Mouse (Mus musculus): ENCODE results near the gene Paqr9.
"Not testable (repeated sequence)": the region's sequence is repeated elsewhere in the genome, so short reads cannot be mapped to it uniquely, and the experiment has no call there.

The Paqr9 gene

DNA sequence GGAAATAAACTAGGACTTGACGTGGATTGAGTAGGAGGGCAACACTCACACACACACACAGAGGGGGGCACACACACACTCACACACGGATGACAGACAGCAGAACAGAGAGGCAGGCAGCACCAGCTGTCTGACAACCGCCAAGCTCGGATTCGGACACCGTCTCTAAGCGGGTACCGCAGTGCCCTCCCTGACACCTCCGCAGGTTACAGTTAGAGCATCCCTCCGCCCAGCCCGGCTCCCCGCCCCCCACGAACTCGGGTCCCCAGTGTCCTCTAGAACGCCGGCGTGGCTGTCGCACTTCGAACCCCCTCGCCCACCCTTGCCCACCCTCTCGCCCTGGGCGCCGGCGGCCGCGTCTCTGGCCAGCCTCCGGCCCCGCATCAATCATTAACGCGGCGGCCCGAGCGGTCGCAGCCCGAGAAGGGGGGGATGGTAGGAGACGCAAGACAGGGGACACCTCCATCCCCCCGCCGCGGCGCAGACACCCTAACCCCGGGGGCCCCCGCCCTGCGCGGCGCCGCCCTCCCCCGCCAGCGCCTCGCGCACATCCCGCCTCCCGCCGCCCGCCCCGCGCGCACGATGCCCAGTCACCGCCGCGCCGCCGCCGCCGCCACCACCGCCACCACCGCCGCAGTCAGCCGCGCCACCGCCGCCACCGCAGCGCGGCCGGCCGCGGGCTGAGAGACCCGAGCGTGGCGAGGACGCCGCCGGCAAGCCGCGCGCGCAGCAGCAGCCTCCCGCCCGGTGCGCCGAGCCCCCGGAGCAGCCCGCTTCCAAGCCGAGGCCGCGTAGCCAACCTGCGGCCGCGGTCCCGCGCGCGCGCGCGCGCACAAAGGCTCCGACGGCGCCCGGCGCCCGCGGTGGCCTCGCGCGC lies at the start of gene Paqr9:
Gene Paqr9, plus strand, starts transcription at position 599 of the 877 bp plus-strand sequence.
- peak in 1 of 2 experiments; percentile 6 for DNase-seq (ENCODE audit: low spot score in 2 of 2)

DNA sequence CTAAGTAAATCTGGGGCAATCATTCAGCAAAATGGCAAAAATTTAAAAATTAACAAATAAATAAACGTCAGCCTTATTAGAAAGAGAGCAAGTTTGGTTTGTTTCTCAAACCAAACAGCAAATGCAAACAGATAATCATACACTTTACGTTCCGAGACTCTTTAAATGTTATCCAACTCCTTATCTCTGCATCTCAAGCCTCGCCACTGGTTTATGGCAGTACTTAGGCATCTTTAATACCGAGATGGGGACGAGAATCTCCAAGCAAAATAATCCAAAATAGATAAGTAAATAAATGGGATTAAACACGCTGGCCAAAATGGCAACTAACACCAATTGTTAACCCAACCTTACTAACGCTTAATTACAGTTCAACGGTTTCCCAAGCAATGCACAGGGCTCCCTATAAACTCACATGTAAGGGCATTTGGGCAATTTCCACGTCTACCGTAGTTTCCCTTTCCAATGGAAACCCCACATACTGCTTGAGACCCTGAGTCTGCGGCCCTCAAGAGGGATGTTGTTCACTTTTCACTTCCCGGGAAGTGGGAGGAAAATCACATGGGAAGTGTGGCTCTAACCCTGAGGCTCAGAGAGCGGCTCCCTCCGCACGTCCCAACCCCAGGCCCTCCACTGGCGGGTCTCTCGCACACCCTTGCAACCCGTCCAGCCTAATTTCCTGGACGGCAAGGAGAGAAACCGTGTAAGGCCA lies 48.6 kb upstream of the Paqr9 start:
- no peak for DNase-seq (ENCODE audit: low spot score in 2 of 2)

DNA sequence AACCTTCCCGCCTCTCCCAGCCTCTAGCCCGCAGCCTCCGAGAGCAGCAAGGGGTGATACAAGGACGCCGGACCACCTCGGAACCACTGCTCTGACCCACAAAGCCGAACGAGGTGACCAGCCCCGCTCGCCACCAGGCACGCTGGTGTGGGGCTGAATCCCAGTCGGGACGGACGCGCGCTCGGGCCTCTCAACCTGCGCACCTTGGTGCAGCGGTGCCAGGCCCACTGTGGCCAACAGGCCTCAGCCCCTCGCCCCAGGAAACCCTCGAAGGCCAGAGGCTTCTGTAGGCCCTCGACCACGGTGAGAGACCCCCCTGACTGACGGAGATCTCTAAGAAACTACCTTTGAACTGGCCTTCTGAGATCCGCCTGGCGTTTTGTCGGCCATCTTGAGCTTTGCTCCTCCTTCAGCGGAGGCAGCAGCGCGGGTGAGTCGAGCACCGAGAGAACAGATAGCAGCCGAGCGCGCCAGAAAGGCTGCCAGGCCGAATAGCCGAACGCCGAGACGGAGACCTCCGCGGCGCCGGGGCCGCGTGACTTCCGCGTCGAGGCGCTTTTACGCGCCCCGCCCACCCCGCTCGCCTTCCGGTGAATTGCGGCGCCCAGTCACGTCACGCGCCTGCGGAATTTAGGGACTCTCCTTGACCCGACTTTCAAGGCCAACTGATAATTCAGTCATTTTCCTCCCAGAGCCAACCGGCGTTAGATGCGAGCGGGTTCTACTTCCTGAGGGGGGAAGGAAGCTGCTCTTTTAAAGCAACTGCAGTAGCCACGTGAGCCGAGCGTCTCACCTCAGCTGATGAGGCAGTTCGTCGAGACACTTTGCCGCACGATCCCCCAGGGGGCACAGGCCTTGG lies 47.8 kb upstream of the Paqr9 start, which contains the start of gene U2surp:
Gene U2surp, minus strand, starts transcription at position 525 of the 859 bp plus-strand sequence.
- DNase-seq (ENCODE audit: low spot score in 2 of 2): peak; percentile 89 to 93

DNA sequence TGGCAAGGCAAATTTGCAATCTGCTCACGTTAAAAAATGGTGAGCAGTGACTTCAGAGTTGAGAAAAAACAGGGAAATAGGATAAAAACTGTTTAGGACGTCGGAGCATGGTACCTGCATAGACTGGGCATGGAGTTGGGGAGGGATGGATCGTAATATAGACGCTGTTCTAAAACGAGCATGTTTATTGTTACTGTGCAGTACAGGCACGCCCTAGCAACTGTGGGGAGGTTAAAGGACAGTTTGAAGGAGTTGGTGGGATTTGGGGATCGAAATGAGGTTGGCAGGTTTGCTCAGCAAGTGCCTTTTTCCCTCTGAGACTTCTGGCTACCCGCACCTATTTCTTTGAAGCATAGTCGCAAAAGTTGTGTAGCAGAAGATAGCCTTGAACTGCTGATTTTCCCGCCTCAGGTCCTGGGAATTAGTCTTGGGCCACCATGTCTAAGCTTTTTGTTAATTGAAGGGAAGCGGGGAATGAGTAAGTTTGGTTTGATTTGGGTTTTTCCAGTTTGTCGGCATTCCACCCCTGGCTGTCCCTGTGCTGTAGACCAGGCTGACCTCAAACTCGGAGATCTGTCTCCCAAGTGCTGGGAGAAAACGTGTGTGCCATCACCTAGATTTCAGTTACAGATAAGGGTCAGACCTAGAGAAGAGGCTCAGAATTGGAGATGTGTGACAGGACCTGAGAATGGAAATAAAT lies 47.0 kb upstream of the Paqr9 start:
- DNase-seq (ENCODE audit: low spot score in 2 of 2): no peak

DNA sequence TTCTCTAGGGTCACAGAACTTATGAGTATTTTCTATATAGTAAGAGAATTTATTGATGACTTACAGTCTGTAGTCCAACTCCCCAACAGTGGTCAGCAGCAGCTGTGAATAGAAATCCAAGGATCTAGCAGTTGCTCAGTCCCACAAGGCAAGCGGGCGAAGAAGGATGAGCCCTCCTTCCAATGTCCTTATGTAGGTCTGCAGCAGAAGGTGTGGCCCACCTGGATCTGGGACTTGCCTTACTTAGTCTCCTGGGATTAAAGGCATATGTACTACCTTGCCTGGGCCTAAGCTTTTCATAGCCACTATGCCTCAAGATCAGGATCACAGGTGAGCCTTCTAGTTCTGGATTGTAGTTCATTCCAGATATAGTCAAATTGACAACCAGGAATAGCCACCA lies 45.7 kb upstream of the Paqr9 start:
- DNase-seq (ENCODE audit: low spot score in 2 of 2): no peak

DNA sequence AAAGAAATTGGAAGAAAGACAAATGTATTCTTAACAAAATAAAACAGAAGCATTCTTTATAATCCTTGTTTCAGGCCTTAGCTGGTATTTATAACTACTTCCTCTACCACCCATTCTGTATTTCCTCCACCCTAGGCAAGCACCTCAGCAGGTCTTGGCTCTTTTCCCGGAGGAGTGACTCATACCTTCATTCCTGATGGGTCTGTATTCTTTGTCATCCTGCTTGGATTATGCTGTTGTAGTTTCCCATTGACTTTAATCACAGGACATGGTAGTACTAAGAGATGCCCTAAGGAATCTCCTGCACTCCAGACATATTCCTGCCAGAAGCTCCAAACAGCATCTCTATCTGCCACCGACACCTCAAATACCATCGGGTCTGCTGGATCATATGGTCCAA lies 45.1 kb upstream of the Paqr9 start:
- DNase-seq (ENCODE audit: low spot score in 2 of 2): not testable (repeated sequence)

DNA sequence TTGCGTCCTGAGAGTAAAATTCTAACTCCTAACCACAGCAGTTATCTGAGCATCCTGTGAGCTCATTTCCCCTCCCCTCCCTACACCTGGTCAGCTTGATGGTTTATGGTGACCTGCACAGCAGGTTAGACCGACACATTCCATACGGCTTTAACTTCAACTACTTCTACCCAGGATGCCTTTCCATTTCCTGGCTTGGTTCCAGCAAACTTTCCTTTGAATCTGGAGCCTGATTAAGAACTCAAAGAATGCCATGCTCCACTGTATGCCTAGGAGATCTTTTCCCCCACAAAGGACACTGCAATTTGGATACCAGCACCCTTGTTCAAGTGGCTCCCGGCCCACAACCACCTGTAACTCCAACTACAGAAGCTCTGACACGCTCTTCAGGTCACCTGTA lies 38.9 kb upstream of the Paqr9 start:
- no peak for DNase-seq (ENCODE audit: low spot score in 2 of 2)

DNA sequence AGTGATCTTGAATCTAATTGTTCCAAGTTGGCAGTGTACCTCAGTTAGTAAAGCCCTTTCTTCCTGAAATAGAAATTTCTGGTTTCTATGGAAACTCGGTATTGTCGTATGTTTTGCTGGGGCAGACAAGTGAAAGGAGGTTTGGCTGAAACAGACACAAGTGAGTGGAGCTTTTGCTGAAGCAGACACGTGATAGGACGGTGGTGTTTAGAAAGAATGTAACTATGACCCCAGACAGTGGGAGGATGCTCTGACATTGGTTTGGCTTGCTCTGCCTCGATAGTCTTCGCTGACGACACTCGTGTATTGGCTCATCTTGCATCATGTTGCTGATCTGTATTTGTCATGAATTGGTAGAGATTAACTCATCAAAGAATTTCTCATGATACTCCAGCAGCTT lies 38.4 kb upstream of the Paqr9 start:
- DNase-seq (ENCODE audit: low spot score in 2 of 2): no peak

DNA sequence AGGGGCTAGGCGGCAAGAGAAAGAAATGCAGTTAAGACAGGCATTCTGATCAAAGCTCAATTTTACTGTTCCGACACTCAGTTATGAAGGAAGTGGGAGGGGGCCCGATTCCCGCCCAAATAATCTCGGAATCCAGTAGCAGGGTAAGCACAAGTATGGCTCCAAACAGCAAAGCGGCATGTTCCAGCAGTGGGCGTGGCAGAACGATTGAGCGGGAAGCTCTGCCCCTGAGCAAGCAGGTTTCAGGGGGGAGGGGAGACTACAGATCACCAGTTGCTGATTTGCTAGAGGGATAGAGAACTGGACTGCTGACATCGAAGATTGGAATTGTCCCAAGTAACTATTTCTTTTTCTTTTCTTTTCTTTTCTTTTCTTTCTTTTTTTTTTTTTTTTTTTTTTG lies 37.9 kb upstream of the Paqr9 start:
- no peak for DNase-seq (ENCODE audit: low spot score in 2 of 2)

DNA sequence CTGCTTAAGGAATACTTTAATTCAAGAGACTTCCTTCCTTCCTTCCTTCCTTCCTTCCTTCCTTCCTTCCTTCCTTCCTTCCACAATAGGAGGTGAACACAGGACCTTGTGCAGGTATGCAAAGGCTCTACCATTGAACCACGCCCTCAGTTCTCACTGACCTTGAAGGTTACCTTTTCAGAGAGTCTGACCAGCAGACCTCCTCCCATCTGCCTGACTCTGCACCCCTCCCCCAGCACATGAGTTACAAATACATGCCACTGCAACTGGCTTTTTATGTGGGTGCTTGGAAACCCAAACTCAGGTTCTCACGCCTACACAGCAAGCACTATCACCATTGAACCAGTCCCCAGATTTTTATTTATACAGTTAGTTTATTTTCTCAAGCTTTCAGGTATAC lies 36.9 kb upstream of the Paqr9 start:
- DNase-seq (ENCODE audit: low spot score in 2 of 2): no peak

DNA sequence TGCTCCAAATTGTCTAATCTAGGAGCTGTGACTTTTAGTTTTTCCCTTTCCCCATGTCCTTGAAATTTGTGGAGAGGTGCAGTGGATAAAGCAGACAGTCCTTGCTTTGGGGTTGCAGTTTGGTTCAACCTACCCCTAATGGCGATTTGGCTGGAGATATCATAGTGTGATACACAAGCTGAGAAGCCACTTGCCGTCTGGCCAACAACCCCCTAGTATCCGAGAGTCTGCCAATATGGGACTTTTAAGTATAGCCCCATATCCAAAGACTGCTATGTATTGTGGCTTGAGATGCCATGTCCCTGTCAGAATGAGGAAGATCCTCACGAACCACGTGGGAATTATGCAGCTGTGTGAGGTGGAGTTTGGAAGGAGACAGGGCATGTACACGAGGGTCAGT lies 34.1 kb upstream of the Paqr9 start:
- DNase-seq (ENCODE audit: low spot score in 2 of 2): no peak

DNA sequence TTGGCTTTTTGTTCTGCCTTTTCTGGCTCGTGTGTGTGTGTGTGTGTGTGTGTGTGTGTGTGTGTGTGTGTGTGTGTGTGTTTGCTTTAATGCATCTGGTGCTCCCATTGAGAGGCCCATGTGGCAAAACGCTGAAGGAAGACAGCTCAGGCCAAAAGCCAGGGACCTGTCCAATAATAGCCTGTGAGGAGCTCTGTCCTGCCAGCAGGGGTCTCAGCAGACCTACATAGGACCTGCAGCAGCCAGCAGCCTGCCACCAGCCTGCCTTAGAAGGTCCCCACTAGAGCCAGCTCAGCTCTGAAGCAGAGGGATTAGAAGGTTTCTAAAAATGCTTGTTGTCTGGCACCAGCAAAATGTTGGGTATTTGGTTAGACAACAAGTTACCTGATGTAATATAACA lies 33.5 kb upstream of the Paqr9 start:
- DNase-seq (ENCODE audit: low spot score in 2 of 2): no peak

DNA sequence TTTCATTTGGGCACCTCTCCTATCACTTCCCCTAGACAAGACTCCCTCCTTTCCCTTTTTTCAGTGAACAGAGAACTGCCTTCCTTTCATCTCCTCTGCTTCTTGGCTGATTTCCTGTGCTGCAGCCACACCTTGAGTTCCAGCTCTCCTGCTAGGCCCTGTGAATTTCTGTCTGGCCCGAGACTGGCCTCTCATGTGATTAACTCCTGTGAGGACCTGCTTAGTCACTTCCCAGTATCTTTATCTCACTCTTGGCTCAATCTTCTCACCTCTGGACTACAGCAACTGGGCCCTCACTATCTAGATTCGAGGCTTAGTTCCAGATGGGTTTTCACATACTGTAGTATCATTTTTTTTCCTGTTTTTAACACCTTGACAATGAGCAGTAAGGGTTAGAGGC lies 31.8 kb upstream of the Paqr9 start:
- DNase-seq (ENCODE audit: low spot score in 2 of 2): no peak

DNA sequence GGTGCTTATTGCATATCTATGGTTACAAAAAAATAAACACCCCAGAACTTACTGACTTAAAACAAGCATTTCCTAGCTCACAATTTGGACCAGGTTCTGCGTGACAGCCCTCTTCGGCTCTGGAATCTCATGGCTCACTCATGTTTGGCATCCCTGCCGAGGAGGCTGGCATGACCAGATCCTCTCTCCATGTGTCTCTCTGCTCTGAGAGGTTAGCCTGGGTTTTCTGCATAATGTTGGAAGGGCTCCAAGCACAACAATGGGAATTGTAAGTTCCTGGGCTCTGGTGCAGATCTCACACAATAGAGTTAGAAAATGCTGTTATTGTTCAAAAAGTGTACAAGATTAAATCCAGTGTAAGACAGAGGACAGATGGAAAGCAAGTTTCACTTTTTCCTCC lies 28.3 kb upstream of the Paqr9 start:
- DNase-seq (ENCODE audit: low spot score in 2 of 2): no peak

DNA sequence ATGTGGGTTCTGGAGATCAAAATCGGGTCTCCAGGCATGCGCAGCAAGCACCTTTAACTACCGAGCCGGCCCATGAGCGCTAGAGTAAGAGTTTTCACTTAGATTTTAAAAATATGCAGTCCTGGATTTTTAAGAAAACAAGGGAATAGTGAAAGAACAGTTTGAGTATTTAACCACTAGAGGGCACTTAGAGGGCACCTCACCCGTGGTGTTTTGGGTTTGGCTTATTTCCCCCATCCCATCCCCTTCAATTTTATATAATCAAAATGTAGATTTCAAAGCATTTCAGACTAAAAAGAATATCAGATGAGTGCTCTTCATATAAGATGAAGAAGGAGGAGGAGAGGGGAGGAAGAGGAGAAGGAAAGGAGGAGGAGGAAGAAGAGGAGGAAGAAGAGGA lies 25.6 kb upstream of the Paqr9 start:
- no peak for DNase-seq (ENCODE audit: low spot score in 2 of 2)

DNA sequence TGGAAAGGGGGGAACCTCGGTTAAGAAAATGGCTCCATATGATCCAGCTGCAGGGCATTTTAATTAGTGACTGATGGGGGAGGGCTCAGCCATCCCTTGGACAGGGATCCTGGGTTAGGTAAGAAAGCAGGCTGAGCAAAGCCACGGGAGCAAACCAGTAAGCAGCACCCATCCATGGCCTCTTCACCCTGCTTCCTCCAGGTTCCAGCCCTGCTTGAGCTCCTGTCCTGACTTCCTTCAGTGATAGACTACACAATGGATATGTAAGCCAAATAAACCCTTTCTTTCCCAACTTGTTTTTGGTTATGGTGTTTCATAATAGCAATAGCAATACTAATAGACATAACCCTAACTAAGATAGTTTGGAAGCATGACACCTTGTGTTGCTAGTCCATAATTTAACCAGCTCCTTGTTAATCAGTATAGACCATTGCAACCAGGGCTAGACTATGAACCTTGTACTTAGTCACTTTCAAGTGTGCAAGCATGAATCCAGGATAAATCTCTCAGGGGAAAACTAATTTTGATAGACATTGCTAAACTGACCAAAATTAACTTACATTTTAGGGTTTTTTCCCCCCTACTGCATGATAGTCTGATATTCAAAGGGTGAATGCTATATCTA lies 20.2 kb upstream of the Paqr9 start:
- DNase-seq (ENCODE audit: low spot score in 2 of 2): no peak

DNA sequence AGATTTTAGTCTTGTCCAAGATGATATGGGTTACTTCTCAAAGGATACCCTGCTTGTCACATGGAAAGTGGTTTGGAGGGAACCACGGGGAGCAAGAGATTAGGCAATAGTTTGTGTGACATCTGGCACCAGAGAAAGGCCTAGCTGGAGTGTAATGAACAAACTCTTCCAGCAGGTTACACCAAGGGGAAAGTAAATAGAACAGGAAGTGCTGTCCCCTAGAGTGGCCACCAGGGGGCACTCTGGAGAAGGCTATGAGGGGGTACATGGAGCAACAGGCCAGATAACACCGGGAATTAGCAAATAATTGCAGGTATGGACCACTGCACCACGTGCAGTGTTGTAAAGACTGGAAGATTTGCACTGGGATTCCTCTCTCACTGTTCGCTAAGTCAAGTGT lies 19.0 kb upstream of the Paqr9 start:
- peak in 1 of 2 experiments; percentile 19 for DNase-seq (ENCODE audit: low spot score in 2 of 2)

DNA sequence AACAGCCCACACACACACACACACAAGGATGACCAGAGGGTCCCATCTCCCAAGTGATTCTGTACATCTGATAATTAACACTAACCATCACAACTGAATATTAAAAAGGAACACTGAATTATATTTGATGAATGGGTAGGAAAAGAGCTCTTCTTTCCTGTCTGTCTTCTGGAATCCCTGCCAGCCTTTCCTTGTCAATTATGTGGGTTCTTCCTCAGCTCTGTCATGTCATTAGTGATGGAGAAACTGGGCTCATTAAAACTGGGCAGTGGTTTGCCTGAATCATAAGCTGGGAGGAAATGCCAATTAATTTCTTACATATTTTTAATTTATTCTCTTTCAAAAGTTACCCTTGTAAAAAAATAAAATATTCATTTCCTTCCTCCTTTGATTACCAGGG lies 18.2 kb upstream of the Paqr9 start:
- no peak for DNase-seq (ENCODE audit: low spot score in 2 of 2)

DNA sequence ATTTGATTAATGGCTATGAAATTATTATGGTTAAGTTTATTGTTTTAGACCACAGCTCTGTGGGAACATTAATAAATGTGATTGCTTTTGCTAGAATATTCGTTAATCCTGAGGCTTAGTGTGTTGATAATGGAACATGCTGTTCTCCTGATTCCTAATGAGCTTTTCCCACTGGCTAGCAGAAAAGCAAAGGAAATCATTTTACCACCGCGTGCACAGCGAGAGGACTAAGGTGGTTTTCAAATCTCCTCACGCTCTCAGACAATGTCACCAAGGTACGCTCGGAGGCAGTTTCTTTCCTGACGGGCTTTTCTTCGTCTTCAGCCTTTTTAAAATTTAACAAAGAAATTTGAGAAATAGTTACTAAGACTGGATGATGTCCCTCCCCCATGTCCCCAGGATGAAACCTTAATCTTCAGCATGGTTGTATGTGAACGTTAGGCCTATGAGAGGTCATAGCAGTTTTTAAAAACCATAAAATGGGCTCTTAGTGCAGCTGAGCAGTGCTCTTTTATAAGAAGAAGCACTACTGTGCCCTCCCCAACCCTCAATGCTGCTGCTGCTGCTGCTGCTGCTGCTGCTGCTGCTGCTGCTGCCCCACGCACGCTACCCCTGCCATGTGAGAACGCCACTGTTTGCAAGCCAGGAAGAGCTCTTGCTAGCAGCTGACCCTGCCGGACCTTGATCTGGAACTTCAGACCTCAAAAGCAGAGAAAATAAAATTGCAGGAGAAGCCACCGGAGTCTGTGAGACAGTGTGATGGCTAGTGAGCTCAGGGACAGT lies 17.6 kb upstream of the Paqr9 start:
- no peak for DNase-seq (ENCODE audit: low spot score in 2 of 2)

DNA sequence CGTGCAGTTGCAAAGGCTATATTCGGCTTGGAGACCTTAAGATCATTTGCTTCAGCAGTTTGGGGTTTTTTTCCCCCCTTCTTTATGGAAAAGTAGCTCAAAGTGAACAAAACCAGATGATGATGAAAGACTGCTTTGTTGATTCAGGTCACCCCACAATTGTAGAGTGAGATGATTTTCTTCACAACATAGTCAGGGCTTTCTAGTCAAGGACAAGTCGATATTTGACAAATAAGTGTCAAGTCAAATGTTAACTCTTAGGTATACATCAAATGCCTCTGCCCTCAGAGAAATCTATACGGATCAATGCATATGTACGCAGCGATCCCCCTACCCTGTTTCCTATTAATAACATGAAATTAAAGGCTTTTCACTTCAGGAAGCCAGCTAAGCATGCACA lies 17.0 kb upstream of the Paqr9 start:
- no peak for DNase-seq (ENCODE audit: low spot score in 2 of 2)
